11 mouse cellular contexts compared by ENCODE assay signal in genomic region chrX:99575105-99575504, GRCm38 (mm10).
A peak's percentile ranks its signal among the peaks of the same experiment; 100 is the strongest.
DNase-seq lines count a peak whose midpoint lies in the region; ATAC-seq and TF ChIP-seq lines count a peak whose summit lies in the region.
"Had no signal": no experiment of that assay in that cellular context is flagged by ENCODE, and none has a peak within 500 bp of the region (broad histone marks: within the 10 kb centered on the region; RNA-seq: fewer than 3 reads in every experiment).

No protein-coding gene starts in this region.

- 0 out of 2 replicates have a peak, but pooled peaks cover 5% of the 10 kb centered on the region for H3K4me1 ChIP-seq in embryonic facial prominence, embryonic 13.5 days
- H3K4me1 ChIP-seq in hindbrain, embryonic 10.5 days (replicated peaks) = peaks cover 12% of the 10 kb centered on the region
- H3K4me1 ChIP-seq in midbrain, embryonic 12.5 days = peaks cover 4% of the 10 kb centered on the region; the same call in 1 of the 2 replicates
- H3K4me1 ChIP-seq: liver, embryonic 12.5 days had no signal

- no peak for ATAC-seq in embryonic facial prominence, embryonic 13.5 days (ENCODE audit: insufficient number of reproducible peaks, insufficient read depth, low FRiP score, low TSS enrichment, low read depth)
- peak; percentile 8; the same call in 1 of the 2 replicates for ATAC-seq in midbrain, embryonic 12.5 days (ENCODE audit: low FRiP score, low read depth)
- ATAC-seq in granulocyte monocyte progenitor cell, adult 5-6 weeks (replicated peaks; ENCODE audit: poor library complexity, severe bottlenecking) = no peak
- ATAC-seq: activated CD4-positive, CD25-positive, alpha-beta regulatory T cell, adult 4 months; liver, embryonic 12.5 days had no signal

- H3K4me3 ChIP-seq in layer of hippocampus, adult 2 months = no peak overlapping the region
- H3K4me3 ChIP-seq in embryonic facial prominence, embryonic 13.5 days = no peak overlapping the region
- no peak overlapping the region for H3K4me3 ChIP-seq in hindbrain, embryonic 10.5 days
- no peak overlapping the region for H3K4me3 ChIP-seq in midbrain, embryonic 12.5 days

- DNase-seq in layer of hippocampus, adult 2 months (ENCODE audit: low spot score in 2 of 2) = no peak
- no peak for DNase-seq in layer of hippocampus, postnatal 10 days (ENCODE audit: low spot score in 2 of 2)
- DNase-seq in hindbrain, embryonic 10.5 days (ENCODE audit: low spot score) = no peak
- no peak for DNase-seq in thymus, postnatal 14 days
- no peak for DNase-seq in retina, embryonic 14.5 days (ENCODE audit: low spot score)

- 0 out of 2 replicates have a peak, but pooled peaks have one; percentile 1 for TF ChIP-seq CTCF in layer of hippocampus, adult 2 months (conservative IDR thresholded peaks at IDR 0.05)

- H3K36me3 ChIP-seq in embryonic facial prominence, embryonic 13.5 days = no peaks in the 10 kb centered on the region
- no peaks in the 10 kb centered on the region for H3K36me3 ChIP-seq in hindbrain, embryonic 10.5 days
- H3K36me3 ChIP-seq in midbrain, embryonic 12.5 days = no peaks in the 10 kb centered on the region
- H3K36me3 ChIP-seq: heart, embryonic 13.5 days; liver, embryonic 12.5 days had no signal

- no peak overlapping the region for H3K27ac ChIP-seq in layer of hippocampus, adult 2 months
- H3K27ac ChIP-seq in embryonic facial prominence, embryonic 13.5 days = no peak overlapping the region
- peak overlapping the region; percentile 78; the same call in 1 of the 2 replicates for H3K27ac ChIP-seq in hindbrain, embryonic 10.5 days
- no peak overlapping the region for H3K27ac ChIP-seq in midbrain, embryonic 12.5 days (replicated peaks)
- H3K27ac ChIP-seq: heart, embryonic 13.5 days; liver, embryonic 12.5 days had no signal

- H3K4me2 ChIP-seq in embryonic facial prominence, embryonic 13.5 days = 0 out of 2 replicates have a peak overlapping the region, but pooled peaks have one; percentile 55
- no peak overlapping the region for H3K4me2 ChIP-seq in midbrain, embryonic 12.5 days (replicated peaks)

- no peaks in the 10 kb centered on the region for H3K9me3 ChIP-seq in embryonic facial prominence, embryonic 13.5 days
- H3K9me3 ChIP-seq in hindbrain, embryonic 10.5 days = no peaks in the 10 kb centered on the region
- no peaks in the 10 kb centered on the region for H3K9me3 ChIP-seq in midbrain, embryonic 12.5 days
- H3K9me3 ChIP-seq: heart, embryonic 13.5 days; liver, embryonic 12.5 days had no signal

- peaks cover 71% of the 10 kb centered on the region for H3K27me3 ChIP-seq in embryonic facial prominence, embryonic 13.5 days
- H3K27me3 ChIP-seq in hindbrain, embryonic 10.5 days (ENCODE audit: insufficient read depth, poor library complexity, severe bottlenecking) = peaks cover 90% of the 10 kb centered on the region
- H3K27me3 ChIP-seq in midbrain, embryonic 12.5 days = peaks cover 90% of the 10 kb centered on the region

- WGBS in embryonic facial prominence, embryonic 13.5 days = 47% methylated on average over 5 of the region's 5 CpGs
- WGBS in hindbrain, embryonic 10.5 days = 43% methylated on average over 5 of the region's 5 CpGs
- WGBS in midbrain, embryonic 12.5 days = 49% methylated on average over 5 of the region's 5 CpGs

- no peak overlapping the region for H3K9ac ChIP-seq in embryonic facial prominence, embryonic 13.5 days
- no peak overlapping the region for H3K9ac ChIP-seq in midbrain, embryonic 12.5 days (replicated peaks)
- H3K9ac ChIP-seq: liver, embryonic 12.5 days had no signal
